Mouse (Mus musculus): ENCODE data around the gene Alg2. TPM values are rescaled to one million over a fixed set of nuclear protein-coding genes. Genes with fewer than 3 reads are reported as not detected.

Alg2 gene
- polyA plus RNA-seq, 1 experiment: 179 TPM

DNA sequence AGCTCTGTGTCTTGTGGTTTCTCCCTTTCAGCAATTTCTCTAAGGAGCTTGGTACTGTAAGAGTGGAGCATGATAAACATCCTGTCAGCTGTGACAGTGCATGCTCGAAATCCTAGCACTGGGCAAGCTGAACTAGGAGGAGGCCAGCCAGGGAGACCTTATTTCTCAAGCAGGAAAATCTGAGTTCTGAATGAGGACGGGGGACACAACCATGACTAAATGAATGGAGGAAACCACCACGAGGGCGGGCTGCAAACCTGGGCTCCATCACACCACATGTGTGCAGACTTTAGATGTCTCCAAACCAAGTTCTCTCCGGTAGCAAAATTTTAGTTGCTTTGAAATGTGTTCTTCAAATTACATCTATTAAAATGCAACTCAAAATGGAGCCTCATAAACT lies 25.0 kb downstream of the Alg2 start:
- DNase-seq (ENCODE audit: low read depth): no peak
- no peak for TF ChIP-seq POLR2A (IDR thresholded peaks at IDR 0.05; ENCODE audit: borderline replicate concordance, extremely low read depth, insufficient read depth, insufficient read length, poor library complexity, severe bottlenecking)
- TF ChIP-seq CTCF (IDR thresholded peaks at IDR 0.05; ENCODE audit: borderline replicate concordance, extremely low read depth, insufficient read depth, insufficient read length): no peak

- no peak for DNase-seq (ENCODE audit: low read depth)
- no peak for TF ChIP-seq POLR2A (IDR thresholded peaks at IDR 0.05; ENCODE audit: borderline replicate concordance, extremely low read depth, insufficient read depth, insufficient read length, poor library complexity, severe bottlenecking)
- TF ChIP-seq CTCF (IDR thresholded peaks at IDR 0.05; ENCODE audit: borderline replicate concordance, extremely low read depth, insufficient read depth, insufficient read length): no peak
These were observed 25.6 kb downstream of the Alg2 start for GRCm38 (mm10) chr4:47448526-47448925.

DNA sequence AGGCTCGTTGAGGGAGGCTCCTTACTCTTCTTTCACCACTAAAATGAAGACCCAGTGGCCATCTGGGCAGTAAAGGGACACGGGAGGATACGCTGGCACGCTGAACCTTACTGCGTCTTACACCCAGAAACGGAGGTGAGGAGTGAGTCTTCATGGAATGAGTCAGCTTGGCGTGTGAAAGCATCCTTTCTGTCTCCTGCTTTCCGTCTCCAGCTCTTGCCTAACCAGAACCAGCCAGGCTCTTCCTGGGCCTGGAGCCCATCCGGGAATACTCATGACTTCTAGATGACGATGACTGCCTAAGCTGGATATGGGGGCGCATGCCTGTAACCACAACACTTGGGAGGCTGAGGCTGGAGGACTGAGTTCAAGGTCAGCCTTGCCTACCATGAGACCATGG lies 33.2 kb downstream of the Alg2 start:
- TF ChIP-seq CTCF (IDR thresholded peaks at IDR 0.05; ENCODE audit: borderline replicate concordance, extremely low read depth, insufficient read depth, insufficient read length) (no peak), POLR2A (IDR thresholded peaks at IDR 0.05; ENCODE audit: borderline replicate concordance, extremely low read depth, insufficient read depth, insufficient read length, poor library complexity, severe bottlenecking) (no peak)

DNA sequence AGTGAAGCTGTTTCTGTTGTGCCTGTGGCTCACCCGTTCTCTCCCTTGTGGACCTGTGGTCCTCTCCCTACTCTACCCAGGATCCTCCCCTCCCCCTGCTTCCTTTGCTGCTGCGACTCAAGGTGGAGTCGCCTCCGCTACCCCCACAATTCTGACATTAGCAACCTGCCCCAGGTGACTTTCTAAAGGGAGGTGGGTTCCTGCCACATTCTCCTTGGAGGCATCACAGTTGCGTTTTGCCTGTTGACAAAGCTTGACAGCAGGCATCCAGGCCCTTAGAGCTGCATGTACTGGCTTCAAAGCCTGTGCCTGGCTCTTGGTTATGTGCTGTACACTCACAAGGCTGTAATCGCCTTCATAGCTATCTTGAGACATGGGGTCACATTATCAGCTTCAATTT lies 35.2 kb downstream of the Alg2 start:
- DNase-seq (ENCODE audit: low read depth): no peak

More for the DNA sequence above, 33.2 kb downstream of the Alg2 start:
- DNase-seq (ENCODE audit: low read depth): no peak

GRCm38 (mm10) chr4:47437365-47438340 lies 36.5 kb downstream of the Alg2 start:
- no peak for TF ChIP-seq POLR2A (IDR thresholded peaks at IDR 0.05; ENCODE audit: borderline replicate concordance, extremely low read depth, insufficient read depth, insufficient read length, poor library complexity, severe bottlenecking)
- peak; percentile 95 for TF ChIP-seq CTCF (IDR thresholded peaks at IDR 0.05; ENCODE audit: borderline replicate concordance, extremely low read depth, insufficient read depth, insufficient read length)
- peak; percentile 96 for DNase-seq (ENCODE audit: low read depth)

More for the DNA sequence above, 35.2 kb downstream of the Alg2 start:
- TF ChIP-seq POLR2A (IDR thresholded peaks at IDR 0.05; ENCODE audit: borderline replicate concordance, extremely low read depth, insufficient read depth, insufficient read length, poor library complexity, severe bottlenecking): no peak
- TF ChIP-seq CTCF (IDR thresholded peaks at IDR 0.05; ENCODE audit: borderline replicate concordance, extremely low read depth, insufficient read depth, insufficient read length): no peak

- DNase-seq (ENCODE audit: low read depth): no peak
- no peak for TF ChIP-seq POLR2A (IDR thresholded peaks at IDR 0.05; ENCODE audit: borderline replicate concordance, extremely low read depth, insufficient read depth, insufficient read length, poor library complexity, severe bottlenecking)
- no peak for TF ChIP-seq CTCF (IDR thresholded peaks at IDR 0.05; ENCODE audit: borderline replicate concordance, extremely low read depth, insufficient read depth, insufficient read length)
These were observed 38.4 kb downstream of the Alg2 start for GRCm38 (mm10) chr4:47435566-47436360.

- DNase-seq (ENCODE audit: low read depth): no peak
- TF ChIP-seq CTCF (IDR thresholded peaks at IDR 0.05; ENCODE audit: borderline replicate concordance, extremely low read depth, insufficient read depth, insufficient read length): no peak
- TF ChIP-seq POLR2A (IDR thresholded peaks at IDR 0.05; ENCODE audit: borderline replicate concordance, extremely low read depth, insufficient read depth, insufficient read length, poor library complexity, severe bottlenecking): no peak
These were observed 39.0 kb downstream of the Alg2 start for GRCm38 (mm10) chr4:47435131-47435530.

DNA sequence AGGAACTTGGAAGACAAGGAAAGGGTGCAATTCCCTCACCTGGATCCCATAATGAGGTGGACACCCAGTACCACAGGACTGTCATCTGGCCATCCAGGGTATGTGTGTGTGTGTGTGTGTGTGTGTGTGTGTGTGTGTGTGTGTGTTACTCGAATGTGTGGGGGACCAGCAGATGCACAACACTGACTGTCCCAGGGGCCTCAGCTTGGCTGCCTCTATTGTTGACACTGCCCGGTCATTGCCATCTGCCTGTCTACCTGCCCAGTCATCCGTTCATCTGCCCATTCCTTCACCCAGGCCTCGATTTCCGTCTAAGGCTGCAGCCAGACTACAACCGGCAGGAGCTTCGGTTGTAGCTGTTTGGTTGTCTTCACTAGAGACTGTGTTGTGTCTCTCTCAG lies 41.4 kb downstream of the Alg2 start:
- TF ChIP-seq POLR2A (IDR thresholded peaks at IDR 0.05; ENCODE audit: borderline replicate concordance, extremely low read depth, insufficient read depth, insufficient read length, poor library complexity, severe bottlenecking) (no peak), CTCF (IDR thresholded peaks at IDR 0.05; ENCODE audit: borderline replicate concordance, extremely low read depth, insufficient read depth, insufficient read length) (no peak)
- no peak for DNase-seq (ENCODE audit: low read depth)

DNA sequence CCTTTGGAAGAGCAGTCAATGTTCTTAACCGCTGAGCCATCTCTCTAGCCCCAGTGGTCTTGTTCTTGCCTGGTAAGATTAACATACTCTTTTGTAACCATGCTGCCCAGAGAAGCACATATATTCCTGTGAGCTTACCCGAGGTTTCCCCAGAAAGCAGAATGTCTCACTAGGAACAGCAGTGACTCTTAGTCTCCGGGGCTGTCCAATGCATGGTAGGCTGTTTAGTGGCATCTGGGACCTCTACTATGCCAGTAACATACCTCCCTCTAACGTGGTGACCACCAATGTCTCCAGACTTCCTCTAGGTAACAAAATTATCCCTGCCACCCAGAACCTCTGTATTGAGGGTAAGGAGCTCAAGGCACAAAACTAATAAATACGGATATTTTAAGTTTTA lies 43.1 kb downstream of the Alg2 start:
- DNase-seq (ENCODE audit: low read depth): no peak
- TF ChIP-seq CTCF (IDR thresholded peaks at IDR 0.05; ENCODE audit: borderline replicate concordance, extremely low read depth, insufficient read depth, insufficient read length) (no peak), POLR2A (IDR thresholded peaks at IDR 0.05; ENCODE audit: borderline replicate concordance, extremely low read depth, insufficient read depth, insufficient read length, poor library complexity, severe bottlenecking) (no peak)

GRCm38 (mm10) chr4:47430557-47430956 lies 43.6 kb downstream of the Alg2 start:
- no peak for TF ChIP-seq POLR2A (IDR thresholded peaks at IDR 0.05; ENCODE audit: borderline replicate concordance, extremely low read depth, insufficient read depth, insufficient read length, poor library complexity, severe bottlenecking)
- TF ChIP-seq CTCF (IDR thresholded peaks at IDR 0.05; ENCODE audit: borderline replicate concordance, extremely low read depth, insufficient read depth, insufficient read length): no peak
- DNase-seq (ENCODE audit: low read depth): no peak

GRCm38 (mm10) chr4:47427606-47428005 lies 46.5 kb downstream of the Alg2 start:
- TF ChIP-seq POLR2A (IDR thresholded peaks at IDR 0.05; ENCODE audit: borderline replicate concordance, extremely low read depth, insufficient read depth, insufficient read length, poor library complexity, severe bottlenecking) (no peak), CTCF (IDR thresholded peaks at IDR 0.05; ENCODE audit: borderline replicate concordance, extremely low read depth, insufficient read depth, insufficient read length) (no peak)
- DNase-seq (ENCODE audit: low read depth): no peak
